Mouse (Mus musculus) right cerebral cortex, postnatal 10 days (tissue): ENCODE measurements around the gene Pigyl.

Source experiments
- DNase-seq, 2 experiments: peaks; one replicate each; pipeline ENCODE4 v3.0.0; 2021; ENCODE audit warnings: low spot score in 2 of 2

Pigyl gene

DNA sequence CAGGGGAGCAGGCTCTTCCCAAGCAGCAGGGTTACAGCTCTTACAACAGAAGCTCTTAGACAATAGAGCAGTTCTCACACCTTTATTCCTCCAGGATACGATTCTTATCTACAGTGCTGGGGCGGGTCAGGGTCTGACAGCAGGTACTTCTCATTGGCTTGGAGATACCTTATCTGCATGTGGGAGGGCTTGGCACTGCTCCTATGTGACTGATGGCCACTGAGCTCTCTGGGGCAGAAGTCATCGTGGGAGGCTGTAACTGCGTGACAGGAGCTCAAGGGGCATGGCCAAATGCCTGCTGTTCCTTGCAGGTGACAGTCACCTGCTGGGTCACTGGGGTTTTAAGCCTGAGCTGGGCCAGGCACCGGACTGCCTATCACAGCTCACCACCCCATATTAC is 39.8 kb downstream of the Pigyl start:
- DNase-seq, result no peak
